Mouse (Mus musculus): ENCODE data around the gene Tut4.

- TF ChIP-seq CTCF (IDR thresholded peaks at IDR 0.05; ENCODE audit: insufficient read depth, low read length) (no peak), POLR2A (IDR thresholded peaks at IDR 0.05; ENCODE audit: borderline replicate concordance, extremely low read depth, low read depth, low read length) (no peak)
Observed at GRCm38 (mm10) chr4:108448091-108448490, 11.1 kb upstream of the Tut4 start.

All from lung, adult 2 months (tissue).